Mouse (Mus musculus): ENCODE measurements around the gene Lyg1. TPM values are rescaled to one million over a fixed set of nuclear protein-coding genes. Genes with fewer than 3 reads are reported as not detected.

The Lyg1 gene
- total and polyA plus RNA-seq, 2 experiments from 2014 or later = not detected

DNA sequence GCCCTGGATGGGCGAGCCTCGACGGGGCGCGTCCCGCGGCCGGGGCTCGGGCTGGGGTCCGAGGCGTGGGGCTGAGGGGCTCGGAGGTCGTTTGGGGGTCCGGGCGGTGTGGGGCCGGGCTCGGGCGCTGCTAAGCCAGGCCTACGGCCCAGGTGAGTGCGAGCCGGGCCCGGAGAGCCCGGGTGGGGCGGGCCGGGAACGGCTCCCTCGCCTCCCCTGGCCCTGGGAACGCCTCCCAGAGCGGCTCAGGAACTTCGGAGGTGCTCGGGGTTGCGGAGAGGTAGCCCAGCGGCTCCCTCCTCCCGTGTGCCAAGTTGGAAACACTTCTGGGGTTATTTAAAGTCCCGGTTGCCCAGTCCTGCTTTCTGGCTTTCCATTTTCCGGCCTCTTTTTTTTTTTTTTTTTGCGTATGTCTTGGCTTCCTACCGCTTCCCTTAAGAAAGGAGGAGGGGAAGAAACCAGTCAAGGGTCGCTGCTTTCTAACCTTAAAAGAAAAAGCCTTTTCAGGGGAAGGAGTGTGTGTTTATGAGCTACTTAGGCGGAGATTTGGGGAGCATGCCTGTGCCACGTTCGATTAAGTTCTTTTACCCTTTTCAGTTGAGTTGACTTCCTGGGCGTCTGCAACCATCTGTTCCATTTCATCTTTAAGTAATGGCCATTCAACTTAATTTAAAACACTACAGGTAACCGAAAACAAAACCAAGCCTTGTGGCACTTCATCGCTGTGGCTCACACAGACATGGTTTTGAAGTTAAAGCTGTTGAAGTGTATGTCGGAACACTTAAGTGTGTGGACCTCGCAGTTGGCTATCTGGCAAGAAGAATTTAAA, 41.0 kb upstream of the Lyg1 start:
- WGBS = 4% methylated on average over 33 of the region's 47 CpGs
- no peaks in the 10 kb centered on the region for H3K27me3 ChIP-seq (ENCODE audit: insufficient read depth, low read length)
- H3K4me3 ChIP-seq (ENCODE audit: low read depth, low read length) = peak overlapping the region; percentile 81
- TF ChIP-seq CTCF (IDR thresholded peaks at IDR 0.05) = no peak
- peak; percentile 4; the same call in 1 of the 2 replicates for ATAC-seq (ENCODE audit: low FRiP score)
- H3K9ac ChIP-seq (replicated peaks; ENCODE audit: low read length, poor library complexity, severe bottlenecking) = peak overlapping the region; percentile 91
- peak overlapping the region; percentile 75 for H3K4me2 ChIP-seq (ENCODE audit: low read depth, low read length, poor library complexity, severe bottlenecking)
- peak overlapping the region; percentile 94 for H3K27ac ChIP-seq (ENCODE audit: low read depth, low read length)
- peaks cover 16% of the 10 kb centered on the region; the same call in 1 of the 2 replicates for H3K36me3 ChIP-seq (ENCODE audit: insufficient read depth, low read length)
- H3K9me3 ChIP-seq (ENCODE audit: low read length) = no peaks in the 10 kb centered on the region
- peaks cover 13% of the 10 kb centered on the region for H3K4me1 ChIP-seq (ENCODE audit: insufficient read depth, low read length)
- DNase-seq (ENCODE audit: low spot score) = no peak

DNA sequence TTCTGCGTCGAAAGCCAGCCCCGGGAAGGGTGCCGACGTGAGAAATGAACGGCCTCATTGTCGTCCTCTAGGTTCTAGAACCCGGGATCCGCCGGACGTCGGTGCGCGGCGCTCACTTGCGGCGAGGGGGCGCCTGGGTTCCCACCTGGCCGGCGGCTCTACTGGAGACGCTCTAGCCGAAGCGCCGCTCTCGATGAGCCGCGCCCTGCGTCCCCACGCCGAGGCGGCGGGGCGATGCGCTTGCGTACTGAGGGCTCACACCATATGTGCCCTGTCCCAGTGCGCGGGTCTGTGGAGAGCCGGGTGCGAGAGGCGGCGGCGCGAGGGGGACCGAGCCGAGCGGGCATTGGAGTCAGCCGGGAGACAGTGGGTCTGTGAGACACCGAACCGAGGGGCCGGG, 40.3 kb upstream of the Lyg1 start, which contains the start of the genes Txndc9 and Eif5b:
Txndc9 (minus strand) TSS at position 27 of the 400 bp plus-strand sequence.
Eif5b (plus strand) TSS at position 144 of the 400 bp plus-strand sequence.
- peak within 1 kb of the TSS; percentile 81 for H3K4me3 ChIP-seq (ENCODE audit: low read depth, low read length)
- peaks cover 13% of the 10 kb centered on the region for H3K4me1 ChIP-seq (ENCODE audit: insufficient read depth, low read length)
- H3K9me3 ChIP-seq (ENCODE audit: low read length) = no peaks in the 10 kb centered on the region
- peak within 1 kb of the TSS; percentile 94 for H3K27ac ChIP-seq (ENCODE audit: low read depth, low read length)
- H3K36me3 ChIP-seq (ENCODE audit: insufficient read depth, low read length) = peaks cover 20% of the 10 kb centered on the region; the same call in 1 of the 2 replicates
- TF ChIP-seq CTCF (IDR thresholded peaks at IDR 0.05) = peak; percentile 72
- H3K4me2 ChIP-seq (ENCODE audit: low read depth, low read length, poor library complexity, severe bottlenecking) = peak within 1 kb of the TSS; percentile 75
- ATAC-seq (ENCODE audit: low FRiP score) (peak; percentile 93), DNase-seq (ENCODE audit: low spot score) (peak; percentile 98)
- WGBS = under 1% methylated on average over 50 of the region's 50 CpGs
- peak within 1 kb of the TSS; percentile 91 for H3K9ac ChIP-seq (replicated peaks; ENCODE audit: low read length, poor library complexity, severe bottlenecking)
- H3K27me3 ChIP-seq (ENCODE audit: insufficient read depth, low read length) = no peaks in the 10 kb centered on the region

DNA sequence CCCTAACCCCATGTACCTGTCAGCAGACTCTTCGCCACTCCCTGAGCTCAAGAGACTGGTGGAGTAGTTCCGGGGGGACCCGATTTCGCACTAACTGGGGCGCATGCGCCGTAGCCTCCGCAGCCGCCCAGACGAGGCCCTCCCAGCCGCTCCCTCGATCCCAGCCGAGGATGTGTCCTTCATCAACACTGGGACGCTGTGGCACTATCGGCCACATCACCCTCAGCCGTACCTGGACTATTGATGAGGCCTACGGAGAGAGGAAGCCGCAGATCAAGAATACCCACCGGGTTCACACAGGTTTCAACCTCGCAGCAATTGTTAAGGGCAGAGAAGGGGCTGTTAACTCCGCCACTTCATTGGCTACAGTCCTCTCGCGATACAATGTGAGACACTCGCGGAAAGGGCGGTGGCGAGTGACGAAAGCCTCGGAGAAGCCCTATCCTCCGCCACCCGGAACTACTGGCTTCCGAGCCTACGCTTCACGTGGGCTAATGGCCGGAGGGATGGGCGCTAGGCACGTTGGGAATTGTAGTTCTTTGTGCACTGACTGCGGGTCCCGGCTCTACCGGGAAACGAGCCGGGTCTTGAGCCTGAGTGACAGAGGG, 39.4 kb upstream of the Lyg1 start:
- WGBS = under 1% methylated on average over 42 of the region's 42 CpGs

GRCm38 (mm10) chr1:37996226-37996625, 38.7 kb upstream of the Lyg1 start:
- H3K9me3 ChIP-seq (ENCODE audit: low read length) = no peaks in the 10 kb centered on the region
- TF ChIP-seq CTCF (IDR thresholded peaks at IDR 0.05) = no peak
- no peak for ATAC-seq (ENCODE audit: low FRiP score)
- no peaks in the 10 kb centered on the region for H3K27me3 ChIP-seq (ENCODE audit: insufficient read depth, low read length)
- peak overlapping the region; percentile 94 for H3K27ac ChIP-seq (ENCODE audit: low read depth, low read length)
- peaks cover 31% of the 10 kb centered on the region for H3K36me3 ChIP-seq (ENCODE audit: insufficient read depth, low read length)
- H3K9ac ChIP-seq (replicated peaks; ENCODE audit: low read length, poor library complexity, severe bottlenecking) = peak overlapping the region; percentile 77
- DNase-seq (ENCODE audit: low spot score) = no peak
- H3K4me3 ChIP-seq (ENCODE audit: low read depth, low read length) = peak overlapping the region; percentile 81
- peak overlapping the region; percentile 58 for H3K4me2 ChIP-seq (ENCODE audit: low read depth, low read length, poor library complexity, severe bottlenecking)
- H3K4me1 ChIP-seq (ENCODE audit: insufficient read depth, low read length) = peaks cover 13% of the 10 kb centered on the region
- WGBS = 43% methylated on average over 3 of the region's 3 CpGs

More for the DNA sequence above, 39.4 kb upstream of the Lyg1 start:
- Histone ChIP-seq H3K27ac (ENCODE audit: low read depth, low read length) (peak overlapping the region; percentile 94), H3K4me2 (ENCODE audit: low read depth, low read length, poor library complexity, severe bottlenecking) (peak overlapping the region; percentile 75), H3K36me3 (ENCODE audit: insufficient read depth, low read length) (peaks cover 26% of the 10 kb centered on the region), H3K27me3 (ENCODE audit: insufficient read depth, low read length) (no peaks in the 10 kb centered on the region), H3K9ac (replicated peaks; ENCODE audit: low read length, poor library complexity, severe bottlenecking) (peak overlapping the region; percentile 77), H3K4me3 (ENCODE audit: low read depth, low read length) (peak overlapping the region; percentile 81), H3K9me3 (ENCODE audit: low read length) (no peaks in the 10 kb centered on the region), H3K4me1 (ENCODE audit: insufficient read depth, low read length) (peaks cover 13% of the 10 kb centered on the region)
- DNase-seq (ENCODE audit: low spot score) (peak; percentile 99), ATAC-seq (ENCODE audit: low FRiP score) (peak; percentile 96)
- TF ChIP-seq CTCF (IDR thresholded peaks at IDR 0.05) = no peak

DNA sequence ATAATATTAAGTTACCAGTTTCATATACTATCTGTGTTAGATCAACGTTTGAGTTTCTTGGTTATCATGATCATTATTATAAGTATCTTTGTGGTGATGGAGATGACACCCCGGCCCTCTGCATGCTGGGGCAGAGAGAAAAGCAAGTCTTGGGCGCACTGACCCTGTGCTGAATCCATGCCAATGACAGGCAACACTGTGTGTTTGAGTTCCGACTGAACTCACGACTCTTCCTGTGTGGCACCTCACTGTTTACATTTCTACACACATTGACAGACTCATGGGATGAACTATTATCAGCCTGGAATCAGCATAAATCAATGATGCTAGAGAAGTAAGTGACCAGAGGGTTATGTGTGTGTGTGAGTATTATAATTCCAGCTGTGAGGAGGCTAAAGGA, 30.3 kb upstream of the Lyg1 start:
- Histone ChIP-seq H3K4me1 (ENCODE audit: insufficient read depth, low read length) (no peaks in the 10 kb centered on the region), H3K4me2 (ENCODE audit: low read depth, low read length, poor library complexity, severe bottlenecking) (no peak overlapping the region), H3K27ac (ENCODE audit: low read depth, low read length) (no peak overlapping the region), H3K36me3 (ENCODE audit: insufficient read depth, low read length) (peaks cover 45% of the 10 kb centered on the region), H3K4me3 (ENCODE audit: low read depth, low read length) (no peak overlapping the region), H3K27me3 (ENCODE audit: insufficient read depth, low read length) (no peaks in the 10 kb centered on the region), H3K9me3 (ENCODE audit: low read length) (no peaks in the 10 kb centered on the region), H3K9ac (replicated peaks; ENCODE audit: low read length, poor library complexity, severe bottlenecking) (no peak overlapping the region)
- ATAC-seq (ENCODE audit: low FRiP score) (no peak), DNase-seq (ENCODE audit: low spot score) (no peak)
- WGBS = 94% methylated on average over 5 of the region's 5 CpGs
- TF ChIP-seq CTCF (IDR thresholded peaks at IDR 0.05) = no peak

All from midbrain, postnatal 0 days (tissue).